Mouse (Mus musculus): ENCODE measurements at regions not wholly inside any gene's neighbourhood (a gene's known extent, or its start where the extent isn't known, plus 50 kb on each side); places are given as distances from the start of the nearest gene placed in this dataset.
A peak's percentile ranks its signal among the peaks of the same experiment; 100 is the strongest.

- H3K27me3 ChIP-seq (replicated peaks) = no peaks in the 10 kb centered on the region
- peak; percentile 32 for ATAC-seq (replicated peaks)
These were observed 322.8 kb upstream of the Spred2 start for GRCm38 (mm10) chr11:19601216-19601938.

GRCm38 (mm10) chr11:19602496-19602895 is 321.7 kb upstream of the Spred2 start:
- no peaks in the 10 kb centered on the region for H3K4me1 ChIP-seq
- WGBS = 93% methylated on average over 5 of the region's 5 CpGs
- no peaks in the 10 kb centered on the region for H3K9me3 ChIP-seq
- H3K27ac ChIP-seq = no peak overlapping the region
- no peak for ATAC-seq (replicated peaks)
- no peaks in the 10 kb centered on the region for H3K27me3 ChIP-seq (replicated peaks)
- H3K36me3 ChIP-seq (replicated peaks) = no peaks in the 10 kb centered on the region
- no peak overlapping the region for H3K4me2 ChIP-seq
- H3K4me3 ChIP-seq = no peak overlapping the region
- no peak overlapping the region for H3K9ac ChIP-seq

More at GRCm38 (mm10) chr11:19601216-19601938, 322.8 kb upstream of the Spred2 start:
- no peak overlapping the region for H3K4me3 ChIP-seq
- H3K4me2 ChIP-seq = no peak overlapping the region
- no peaks in the 10 kb centered on the region for H3K9me3 ChIP-seq
- no peak overlapping the region for H3K9ac ChIP-seq
- no peaks in the 10 kb centered on the region for H3K36me3 ChIP-seq (replicated peaks)
- H3K27ac ChIP-seq = no peak overlapping the region
- WGBS = 72% methylated on average over 15 of the region's 15 CpGs
- H3K4me1 ChIP-seq = no peaks in the 10 kb centered on the region

DNA sequence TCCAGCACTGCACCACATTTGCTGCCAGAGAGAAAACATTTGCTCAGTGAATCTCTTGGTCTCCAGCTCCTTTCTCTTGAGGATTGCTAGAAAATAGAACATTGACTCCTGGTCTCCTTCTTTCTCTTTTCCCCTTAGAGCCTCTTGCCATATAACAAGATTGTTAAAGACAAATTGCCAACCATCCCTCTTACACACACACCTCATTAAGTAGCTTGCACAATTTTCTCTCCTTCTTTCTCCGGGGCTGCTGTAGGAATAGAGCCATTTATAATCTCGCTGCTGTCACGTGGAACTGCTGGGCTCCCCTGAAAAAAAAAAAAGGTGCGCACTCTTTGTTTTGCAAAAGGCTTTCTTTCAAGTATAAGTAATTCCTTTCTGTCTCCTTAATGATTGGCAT is 318.6 kb upstream of the Spred2 start:
- H3K4me2 ChIP-seq = no peak overlapping the region
- no peaks in the 10 kb centered on the region for H3K27me3 ChIP-seq (replicated peaks)
- ATAC-seq (replicated peaks) = no peak
- no peak overlapping the region for H3K9ac ChIP-seq
- no peaks in the 10 kb centered on the region for H3K4me1 ChIP-seq
- 74% methylated on average over 4 of the region's 4 CpGs for WGBS
- no peak overlapping the region for H3K4me3 ChIP-seq
- no peaks in the 10 kb centered on the region for H3K9me3 ChIP-seq
- H3K27ac ChIP-seq = no peak overlapping the region
- no peaks in the 10 kb centered on the region for H3K36me3 ChIP-seq (replicated peaks)

DNA sequence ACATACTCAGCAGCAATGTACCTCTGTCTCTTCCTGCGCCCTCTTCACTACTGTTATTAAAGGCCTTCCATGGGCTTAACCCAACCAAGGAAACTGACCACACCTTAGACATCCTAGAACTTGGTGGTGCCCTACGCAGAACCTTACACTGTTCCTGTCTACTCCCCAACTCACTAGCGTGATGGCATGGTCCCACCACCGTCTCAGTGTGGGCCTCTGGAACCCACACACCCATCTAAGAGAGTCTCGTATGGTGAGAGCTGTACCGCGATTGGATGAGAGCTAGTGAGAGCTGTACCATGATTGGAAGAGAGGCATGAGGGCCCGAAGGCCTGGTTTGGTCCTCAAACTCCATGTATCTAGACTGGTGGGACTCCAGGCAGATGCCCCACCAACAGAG is 317.2 kb upstream of the Spred2 start:
- no peak for ATAC-seq (replicated peaks)
- no peak overlapping the region for H3K4me2 ChIP-seq
- WGBS = 95% methylated on average over 8 of the region's 8 CpGs

GRCm38 (mm10) chr11:19607941-19608340 is 316.2 kb upstream of the Spred2 start:
- Histone ChIP-seq H3K27ac (no peak overlapping the region), H3K4me1 (no peaks in the 10 kb centered on the region), H3K4me3 (no peak overlapping the region), H3K9me3 (no peaks in the 10 kb centered on the region), H3K36me3 (replicated peaks) (no peaks in the 10 kb centered on the region), H3K9ac (no peak overlapping the region), H3K4me2 (no peak overlapping the region), H3K27me3 (replicated peaks) (no peaks in the 10 kb centered on the region)
- ATAC-seq (replicated peaks) = no peak

More for the DNA sequence above, 317.2 kb upstream of the Spred2 start:
- no peak overlapping the region for H3K9ac ChIP-seq
- H3K27me3 ChIP-seq (replicated peaks) = no peaks in the 10 kb centered on the region
- H3K4me3 ChIP-seq = no peak overlapping the region
- no peaks in the 10 kb centered on the region for H3K9me3 ChIP-seq
- no peaks in the 10 kb centered on the region for H3K4me1 ChIP-seq
- no peak overlapping the region for H3K27ac ChIP-seq
- H3K36me3 ChIP-seq (replicated peaks) = no peaks in the 10 kb centered on the region

- Histone ChIP-seq H3K4me1 (no peaks in the 10 kb centered on the region), H3K4me3 (no peak overlapping the region), H3K9me3 (no peaks in the 10 kb centered on the region), H3K4me2 (no peak overlapping the region), H3K9ac (no peak overlapping the region), H3K27ac (no peak overlapping the region), H3K27me3 (replicated peaks) (no peaks in the 10 kb centered on the region), H3K36me3 (replicated peaks) (no peaks in the 10 kb centered on the region)
- WGBS = 91% methylated on average over 4 of the region's 4 CpGs
- ATAC-seq (replicated peaks) = no peak
These were observed 315.7 kb upstream of the Spred2 start for GRCm38 (mm10) chr11:19608523-19608922.

- no peaks in the 10 kb centered on the region for H3K4me1 ChIP-seq
- no peak for ATAC-seq (replicated peaks)
- no peaks in the 10 kb centered on the region for H3K9me3 ChIP-seq
- no peak overlapping the region for H3K27ac ChIP-seq
- no peak overlapping the region for H3K9ac ChIP-seq
- H3K4me3 ChIP-seq = no peak overlapping the region
- no peak overlapping the region for H3K4me2 ChIP-seq
- H3K27me3 ChIP-seq (replicated peaks) = no peaks in the 10 kb centered on the region
- H3K36me3 ChIP-seq (replicated peaks) = no peaks in the 10 kb centered on the region
- WGBS = 72% methylated on average over 6 of the region's 6 CpGs
These were observed 313.6 kb upstream of the Spred2 start for GRCm38 (mm10) chr11:19610559-19610958.

DNA sequence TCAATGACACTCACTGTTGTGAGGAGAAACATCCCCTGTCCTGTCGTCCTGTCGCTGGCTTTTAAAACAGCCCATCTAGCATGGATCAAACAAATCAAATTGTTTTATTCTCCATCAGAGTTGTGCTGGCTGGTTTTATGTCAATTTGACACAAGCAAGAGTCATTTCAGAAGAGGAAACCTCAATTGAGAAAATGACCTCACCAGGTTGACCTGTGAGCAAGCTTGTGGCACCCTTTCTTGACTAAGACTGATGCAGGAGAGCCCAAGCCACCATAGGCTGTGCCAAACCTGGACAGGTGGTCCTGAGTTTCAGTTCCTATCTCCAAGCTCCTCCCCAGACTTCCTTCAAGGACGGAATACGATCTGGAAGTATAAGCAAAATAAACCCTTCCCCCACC is 313.0 kb upstream of the Spred2 start:
- no peaks in the 10 kb centered on the region for H3K27me3 ChIP-seq (replicated peaks)
- no peak overlapping the region for H3K4me3 ChIP-seq
- WGBS = 94% methylated on average over 4 of the region's 4 CpGs
- no peak overlapping the region for H3K9ac ChIP-seq
- H3K4me2 ChIP-seq = no peak overlapping the region
- no peak overlapping the region for H3K27ac ChIP-seq
- H3K36me3 ChIP-seq (replicated peaks) = no peaks in the 10 kb centered on the region
- no peak for ATAC-seq (replicated peaks)
- no peaks in the 10 kb centered on the region for H3K4me1 ChIP-seq
- H3K9me3 ChIP-seq = no peaks in the 10 kb centered on the region

DNA sequence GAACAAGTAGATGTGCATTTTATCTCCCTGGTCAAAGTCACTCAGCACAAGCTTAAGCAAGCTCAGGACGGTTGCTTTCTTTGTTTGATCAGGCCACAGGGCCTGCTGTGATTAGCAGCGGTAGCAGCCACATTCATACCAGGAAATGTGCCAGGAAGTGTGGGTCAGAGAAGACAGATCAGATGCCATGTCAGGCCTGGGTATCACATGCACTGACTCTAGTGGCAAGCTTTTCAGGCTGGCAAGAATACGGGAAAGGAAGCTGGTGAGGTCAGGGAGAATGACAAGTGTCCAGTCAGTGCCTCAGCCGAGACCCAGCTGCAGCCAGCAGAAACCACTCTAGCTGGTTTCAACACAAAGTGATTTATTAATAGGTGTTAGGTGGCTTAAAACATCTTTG is 307.7 kb upstream of the Spred2 start:
- Histone ChIP-seq H3K27ac (no peak overlapping the region), H3K4me3 (no peak overlapping the region), H3K9ac (no peak overlapping the region), H3K36me3 (replicated peaks) (no peaks in the 10 kb centered on the region), H3K27me3 (replicated peaks) (no peaks in the 10 kb centered on the region), H3K9me3 (no peaks in the 10 kb centered on the region), H3K4me2 (no peak overlapping the region), H3K4me1 (no peaks in the 10 kb centered on the region)
- WGBS = 72% methylated on average over 4 of the region's 4 CpGs
- ATAC-seq (replicated peaks) = no peak

GRCm38 (mm10) chr11:19619494-19619893 is 304.7 kb upstream of the Spred2 start:
- no peaks in the 10 kb centered on the region for H3K4me1 ChIP-seq
- H3K27ac ChIP-seq = no peak overlapping the region
- no peaks in the 10 kb centered on the region for H3K9me3 ChIP-seq
- no peaks in the 10 kb centered on the region for H3K27me3 ChIP-seq (replicated peaks)
- no peak overlapping the region for H3K4me3 ChIP-seq
- H3K36me3 ChIP-seq (replicated peaks) = no peaks in the 10 kb centered on the region
- 65% methylated on average over 13 of the region's 13 CpGs for WGBS
- peak; percentile 54; the same call in 1 of the 2 replicates for ATAC-seq (replicated peaks)
- no peak overlapping the region for H3K9ac ChIP-seq
- no peak overlapping the region for H3K4me2 ChIP-seq

DNA sequence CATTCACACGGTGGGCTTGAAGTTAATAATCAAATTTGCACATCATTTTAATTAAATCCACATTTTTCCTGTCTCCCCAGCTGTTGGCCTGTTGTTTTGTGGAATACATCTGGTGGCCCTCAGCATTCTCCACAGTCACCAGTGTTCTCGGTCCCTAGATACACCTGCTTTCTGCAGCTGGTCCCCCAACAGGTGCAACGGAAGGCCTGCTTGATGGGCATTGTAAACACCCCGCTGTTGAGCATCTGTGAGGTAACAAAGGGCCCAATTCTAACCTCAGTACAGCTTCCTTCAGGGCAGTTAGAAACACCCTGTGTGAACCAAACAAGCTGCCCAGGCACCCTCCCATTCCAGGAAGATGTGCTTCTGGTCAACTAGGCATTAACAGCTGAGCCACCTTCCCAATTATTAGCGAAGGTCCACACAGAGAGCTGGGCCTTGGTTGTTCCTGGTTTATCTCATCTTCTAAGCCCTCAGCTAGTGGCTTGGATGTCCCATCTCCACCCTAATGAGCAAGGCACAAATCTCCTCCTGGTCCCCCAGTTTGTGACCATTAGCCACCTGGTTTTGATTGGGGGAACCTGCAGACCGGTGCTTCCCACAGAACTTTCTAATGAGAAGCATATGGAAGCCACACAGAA is 293.0 kb upstream of the Spred2 start:
- Histone ChIP-seq H3K4me3 (no peak overlapping the region), H3K9ac (no peak overlapping the region), H3K4me2 (no peak overlapping the region), H3K27me3 (replicated peaks) (no peaks in the 10 kb centered on the region), H3K36me3 (replicated peaks) (no peaks in the 10 kb centered on the region), H3K4me1 (no peaks in the 10 kb centered on the region), H3K9me3 (no peaks in the 10 kb centered on the region), H3K27ac (no peak overlapping the region)
- ATAC-seq (replicated peaks) = no peak
- 85% methylated on average over 6 of the region's 6 CpGs for WGBS

DNA sequence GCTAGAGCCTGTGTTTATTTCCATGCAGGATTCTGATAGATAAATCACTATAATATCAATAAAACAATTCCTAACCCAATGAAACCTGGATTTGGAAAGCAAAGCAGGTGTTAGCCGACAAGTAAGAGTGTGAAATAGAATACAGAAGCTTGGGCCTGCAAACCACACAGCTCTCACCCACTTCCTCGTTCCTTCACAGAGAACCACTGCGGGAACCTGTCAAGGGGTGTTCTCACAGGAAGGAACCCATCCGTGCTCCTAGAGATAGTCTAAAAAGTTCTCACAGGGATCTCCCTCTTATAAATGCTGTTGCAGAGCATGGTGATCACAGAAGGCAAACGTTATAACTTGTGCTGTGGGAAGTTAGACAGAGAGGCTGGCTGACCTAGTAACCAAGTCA is 291.7 kb upstream of the Spred2 start:
- Histone ChIP-seq H3K9ac (no peak overlapping the region), H3K4me3 (no peak overlapping the region), H3K27ac (no peak overlapping the region), H3K36me3 (replicated peaks) (no peaks in the 10 kb centered on the region), H3K27me3 (replicated peaks) (no peaks in the 10 kb centered on the region), H3K4me1 (no peaks in the 10 kb centered on the region), H3K4me2 (no peak overlapping the region), H3K9me3 (no peaks in the 10 kb centered on the region)
- 81% methylated on average over 5 of the region's 5 CpGs for WGBS
- no peak for ATAC-seq (replicated peaks)

GRCm38 (mm10) chr11:19633621-19634020 is 290.6 kb upstream of the Spred2 start:
- H3K27me3 ChIP-seq (replicated peaks) = no peaks in the 10 kb centered on the region
- no peaks in the 10 kb centered on the region for H3K9me3 ChIP-seq
- no peak overlapping the region for H3K27ac ChIP-seq
- H3K4me2 ChIP-seq = no peak overlapping the region
- no peak for ATAC-seq (replicated peaks)
- 87% methylated on average over 5 of the region's 5 CpGs for WGBS
- no peaks in the 10 kb centered on the region for H3K4me1 ChIP-seq
- no peak overlapping the region for H3K4me3 ChIP-seq
- H3K9ac ChIP-seq = no peak overlapping the region
- no peaks in the 10 kb centered on the region for H3K36me3 ChIP-seq (replicated peaks)
